Mouse (Mus musculus) ES-CJ7 (cell line): Measurements from ENCODE around the gene Purb.
A peak's percentile ranks its signal among the peaks of the same experiment; 100 is the strongest.

ENCODE experiments used
- DNase-seq: peaks from one replicate; pipeline ENCODE4 v3.0.0; 2011; ENCODE audit warnings: low read depth, low spot score

Purb gene

GRCm38 (mm10) chr11:6444077-6444853 lies 31.5 kb downstream of the Purb start, which contains the start of gene H2afv:
Gene H2afv (minus strand): TSS chr11:6444443.
- DNase-seq: peak; percentile 100

- DNase-seq: no peak
Observed at GRCm38 (mm10) chr11:6443727-6444076, 32.0 kb downstream of the Purb start.

GRCm38 (mm10) chr11:6443102-6443501 lies 32.6 kb downstream of the Purb start:
- DNase-seq: no peak

- no peak for DNase-seq
Observed at GRCm38 (mm10) chr11:6442566-6442965, 33.2 kb downstream of the Purb start.

GRCm38 (mm10) chr11:6440171-6440570 lies 35.5 kb downstream of the Purb start:
- DNase-seq: no peak

- no peak for DNase-seq
Observed at GRCm38 (mm10) chr11:6437667-6438066, 38.0 kb downstream of the Purb start.

GRCm38 (mm10) chr11:6436442-6436841 lies 39.3 kb downstream of the Purb start:
- DNase-seq: peak; percentile 95

GRCm38 (mm10) chr11:6430186-6430585 lies 45.5 kb downstream of the Purb start:
- no peak for DNase-seq

- peak; percentile 45 for DNase-seq
Observed at GRCm38 (mm10) chr11:6420722-6421350, 54.9 kb downstream of the Purb start.

GRCm38 (mm10) chr11:6420283-6420703 lies 55.4 kb downstream of the Purb start:
- peak; percentile 51 for DNase-seq

GRCm38 (mm10) chr11:6419156-6419555 lies 56.6 kb downstream of the Purb start:
- DNase-seq: peak; percentile 50

- no peak for DNase-seq
Observed at GRCm38 (mm10) chr11:6418751-6419150, 57.0 kb downstream of the Purb start.
